Mouse (Mus musculus) megakaryocyte, embryonic 14.5 days (primary cell): ENCODE results near the gene Apol7c. TPM values are rescaled to one million over a fixed set of nuclear protein-coding genes. Genes with fewer than 3 reads are reported as not detected.
"Not testable (repeated sequence)": the region's sequence is repeated elsewhere in the genome, so short reads cannot be mapped to it uniquely, and the experiment has no call there.

Source experiments
- H3K27me3 ChIP-seq: replicated peaks from 2 replicates; pipeline ENCODE3; 2012; ENCODE audit warnings: inconsistent platforms
- H3K36me3 ChIP-seq: replicated peaks from 2 replicates; pipeline ENCODE3; 2012; ENCODE audit warnings: low read length, inconsistent platforms, mixed read lengths
- H3K4me1 ChIP-seq: 2 replicates; pipeline ENCODE4 v1.6.1; 2012; ENCODE audit warnings: inconsistent platforms
- H3K4me3 ChIP-seq: replicated peaks from 2 replicates; pipeline ENCODE3; 2012; ENCODE audit warnings: moderate library complexity, mild to moderate bottlenecking, inconsistent platforms
- H3K9me3 ChIP-seq: 2 replicates; pipeline ENCODE4 v1.6.1; 2012; ENCODE audit warnings: inconsistent platforms
- FLI1 ChIP-seq: IDR thresholded peaks from 2 replicates; pipeline ENCODE4 v1.6.1; 2012; ENCODE audit warnings: low read length, inconsistent platforms, mixed read lengths
- GATA1 ChIP-seq: IDR thresholded peaks from 3 replicates; pipeline ENCODE4 v1.6.1; 2012; ENCODE audit warnings: mixed read lengths, low read length, inconsistent platforms, borderline replicate concordance
- polyA plus RNA-seq: library from polyadenylated mRNA; stranded (reverse); fragments of >175 nt; gene quantifications from 2 replicates; pipeline ENCODE4 v1.2.3, GENCODE M21; 2012; ENCODE audit warnings: low replicate concordance; ENCODE audit not compliant: insufficient read depth

Apol7c gene
- polyA plus RNA-seq, 1 experiment: not detected

DNA sequence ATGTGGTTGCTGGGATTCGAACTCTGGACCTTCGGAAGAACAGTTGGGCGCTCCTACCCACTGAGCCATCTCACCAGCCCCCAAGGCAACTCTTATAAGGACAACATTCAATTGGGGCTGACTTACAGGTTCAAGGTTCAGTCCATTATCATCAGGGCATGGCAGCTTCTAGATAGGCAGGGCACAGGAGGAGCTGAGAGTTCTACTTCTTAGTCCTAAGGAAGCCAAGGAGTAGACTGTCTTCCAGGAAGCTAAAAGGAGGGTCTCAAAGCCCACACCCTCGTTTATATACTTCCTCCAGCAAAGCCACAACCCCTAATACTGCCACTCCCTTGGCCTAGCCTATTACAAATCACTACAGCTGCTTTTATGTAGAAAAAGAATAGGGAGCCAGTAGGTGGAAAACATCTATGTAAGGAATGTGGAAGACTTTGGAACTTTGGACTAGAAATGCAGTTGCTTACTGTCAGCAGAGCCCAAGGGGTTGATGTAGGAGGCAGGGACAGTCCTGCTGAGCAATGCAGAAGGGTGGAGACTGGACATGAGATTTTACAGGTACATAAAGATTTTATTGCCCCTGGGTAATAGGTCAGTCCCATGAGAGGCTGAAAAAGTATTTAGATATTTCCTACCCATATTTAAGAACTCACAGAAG lies 50.8 kb downstream of the Apol7c start:
- TF ChIP-seq FLI1 (no peak), GATA1 (no peak)
- H3K9me3 ChIP-seq: no peaks in the 10 kb centered on the region
- no peaks in the 10 kb centered on the region for H3K36me3 ChIP-seq
- no peaks in the 10 kb centered on the region for H3K4me1 ChIP-seq
- no peak overlapping the region for H3K4me3 ChIP-seq
- H3K27me3 ChIP-seq: no peaks in the 10 kb centered on the region

DNA sequence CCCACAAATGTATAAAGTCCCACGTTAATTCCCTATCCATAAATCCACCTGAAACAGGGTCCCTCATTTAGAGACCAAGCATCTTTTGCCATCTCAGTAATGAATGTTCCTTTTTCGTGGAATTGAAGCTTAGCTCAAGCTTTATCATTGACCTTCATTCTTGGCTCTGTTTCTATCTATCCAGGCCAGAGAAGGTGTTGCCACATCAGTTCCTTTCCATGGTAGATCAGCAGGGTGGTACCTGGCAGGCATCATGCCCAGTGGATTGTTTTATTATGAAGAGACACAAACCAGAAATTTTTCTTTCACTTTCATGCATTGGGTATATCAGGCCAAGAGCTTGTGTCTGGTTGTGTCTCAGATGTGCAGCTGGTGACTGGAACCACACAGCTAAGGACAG lies 56.4 kb downstream of the Apol7c start, which contains the start of gene Apol10a:
Gene Apol10a (plus strand): TSS at position 355 of the 400 bp plus-strand sequence.
- not testable (repeated sequence) for H3K9me3 ChIP-seq, H3K4me3 ChIP-seq, H3K36me3 ChIP-seq, H3K4me1 ChIP-seq, H3K27me3 ChIP-seq

Other genes starting within 250 kb of the Apol7c start
- 0.76 and 3.6 TPM in 2 replicates for gene Rbfox2, start 226.3 kb downstream of the Apol7c start, polyA plus RNA-seq
- not detected in 2 replicates for gene Apol7a, start 134.2 kb downstream of the Apol7c start, polyA plus RNA-seq
- not detected in 2 replicates for gene Apol9a, start 122.2 kb downstream of the Apol7c start, polyA plus RNA-seq
- gene Apol7b, start 85.8 kb downstream of the Apol7c start, polyA plus RNA-seq: not detected in 2 replicates
- not detected in 2 replicates for gene Apol10a, start 56.3 kb downstream of the Apol7c start, polyA plus RNA-seq
- not detected in 2 replicates for gene Apol11a, start 25.0 kb downstream of the Apol7c start, polyA plus RNA-seq
- gene 1700025B11Rik, start 28.6 kb upstream of the Apol7c start, polyA plus RNA-seq: not detected in 2 replicates
- not detected in 2 replicates for gene Apol10b, start 62.8 kb upstream of the Apol7c start, polyA plus RNA-seq
- gene Gm36245, start 65.9 kb upstream of the Apol7c start, polyA plus RNA-seq: not detected in 2 replicates
- 0.37 TPM in 1 of 2 replicates, not detected in the other for gene Apol11b, start 110.0 kb upstream of the Apol7c start, polyA plus RNA-seq
- not detected in 2 replicates for gene Apol7e, start 165.5 kb upstream of the Apol7c start, polyA plus RNA-seq
- gene Apol9b, start 195.7 kb upstream of the Apol7c start, polyA plus RNA-seq: 1.2 TPM in 1 of 2 replicates, not detected in the other
- gene Apol8, start 223.7 kb upstream of the Apol7c start, polyA plus RNA-seq: 0.82 and 2.7 TPM in 2 replicates